1 mouse cellular context compared by ENCODE assay signal in the genomic region with DNA sequence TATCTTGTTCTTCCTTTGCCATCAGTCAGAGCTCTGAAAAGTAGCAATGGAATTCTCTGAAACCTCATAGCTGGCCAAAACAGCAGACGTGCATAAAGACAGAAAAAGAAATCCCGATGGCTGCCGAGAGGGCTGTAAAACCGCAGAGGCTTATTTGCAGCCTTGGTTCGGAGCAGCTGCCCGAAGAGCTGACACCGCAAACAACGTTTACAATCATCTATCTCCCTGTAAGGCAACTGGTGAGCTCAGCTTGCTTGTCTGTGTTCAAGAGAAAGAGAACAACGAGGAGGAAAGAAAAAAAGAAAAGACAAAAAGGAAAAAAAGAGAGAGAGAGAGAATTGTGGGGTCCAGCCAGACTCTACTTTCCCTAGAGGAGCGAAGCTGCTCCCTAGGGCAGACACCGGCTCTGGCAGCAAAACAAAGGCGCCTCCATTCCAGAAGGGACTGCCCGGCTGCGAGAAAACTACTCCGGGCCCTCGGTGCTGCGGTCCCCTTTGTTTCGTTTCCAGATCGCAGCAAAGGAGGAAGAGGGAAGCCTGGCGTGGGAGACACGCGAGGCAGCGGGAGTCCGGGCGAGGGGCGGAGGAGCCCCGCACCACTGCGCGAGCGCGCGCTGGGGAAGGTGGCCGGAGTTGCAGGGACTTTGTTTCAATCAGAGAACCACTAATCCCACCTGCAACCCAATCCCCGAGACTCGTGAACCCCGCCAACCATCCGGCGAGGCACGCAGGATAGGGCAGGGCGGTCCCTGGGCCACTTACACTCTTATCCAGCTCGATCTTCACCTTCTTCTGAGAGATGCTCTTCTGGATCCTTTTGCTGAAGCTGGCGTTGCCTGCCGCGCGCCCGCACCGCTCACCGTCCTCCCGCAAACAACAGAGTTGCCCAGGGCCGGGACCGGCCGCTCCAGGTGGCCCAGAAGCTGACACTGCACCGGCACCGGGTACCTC.
TF ChIP-seq lines count a peak whose summit lies in the region.

No protein-coding gene starts in this region.

TF ChIP-seq in C2C12, 6 proteins besides CTCF, POLR2A, EP300 and RAD21:
- TF ChIP-seq MAX (IDR thresholded peaks at IDR 0.05) (no peak), CEBPB (IDR thresholded peaks at IDR 0.05; ENCODE audit: low read depth) (no peak), FOSL1 (IDR thresholded peaks at IDR 0.05; ENCODE audit: insufficient read depth, low read length, poor library complexity, severe bottlenecking) (no peak), MYOD1 (IDR thresholded peaks at IDR 0.05; ENCODE audit: control insufficient read depth, insufficient read length, low read depth) (no peak), MYOG (IDR thresholded peaks at IDR 0.05; ENCODE audit: control insufficient read depth, extremely low read depth, insufficient read length) (no peak), USF1 (IDR thresholded peaks at IDR 0.05; ENCODE audit: low read depth) (no peak)
